Mouse (Mus musculus) erythroblast, embryonic 14.5 days (primary cell): ENCODE results near the gene Lgals8. TPM values are rescaled to one million over a fixed set of nuclear protein-coding genes. Genes with fewer than 3 reads are reported as not detected.

Experiments
- H3K27me3 ChIP-seq: 2 replicates; pipeline ENCODE4 v1.6.1; 2012; ENCODE audit warnings: inconsistent platforms; ENCODE audit not compliant: control insufficient read depth
- H3K36me3 ChIP-seq: 2 replicates; pipeline ENCODE4 v1.6.1; 2012; ENCODE audit warnings: mild to moderate bottlenecking, inconsistent platforms; ENCODE audit not compliant: control insufficient read depth
- H3K4me1 ChIP-seq: 2 replicates; pipeline ENCODE4 v1.6.1; 2012; ENCODE audit warnings: inconsistent platforms; ENCODE audit not compliant: control insufficient read depth
- H3K4me3 ChIP-seq: replicated peaks from 2 replicates; pipeline ENCODE3; 2012; ENCODE audit warnings: moderate library complexity, mild to moderate bottlenecking, inconsistent platforms
- H3K9me3 ChIP-seq: 2 replicates; pipeline ENCODE4 v1.6.1; 2012; ENCODE audit warnings: low read length, inconsistent platforms, mixed read lengths; ENCODE audit not compliant: control insufficient read depth
- GATA1 ChIP-seq: IDR thresholded peaks from 2 replicates; pipeline ENCODE4 v1.6.1; 2012; ENCODE audit warnings: low read length, inconsistent platforms, mixed read lengths
- TAL1 ChIP-seq: IDR thresholded peaks from 3 replicates; pipeline ENCODE4 v1.6.1; 2012; ENCODE audit warnings: low read length, inconsistent platforms, mixed read lengths
- polyA plus RNA-seq: library from polyadenylated mRNA; stranded (reverse); fragments of >175 nt; gene quantifications from 2 replicates; pipeline ENCODE4 v1.2.3, GENCODE M21; 2012

The Lgals8 gene
- polyA plus RNA-seq, 1 experiment = 0.15 TPM

DNA sequence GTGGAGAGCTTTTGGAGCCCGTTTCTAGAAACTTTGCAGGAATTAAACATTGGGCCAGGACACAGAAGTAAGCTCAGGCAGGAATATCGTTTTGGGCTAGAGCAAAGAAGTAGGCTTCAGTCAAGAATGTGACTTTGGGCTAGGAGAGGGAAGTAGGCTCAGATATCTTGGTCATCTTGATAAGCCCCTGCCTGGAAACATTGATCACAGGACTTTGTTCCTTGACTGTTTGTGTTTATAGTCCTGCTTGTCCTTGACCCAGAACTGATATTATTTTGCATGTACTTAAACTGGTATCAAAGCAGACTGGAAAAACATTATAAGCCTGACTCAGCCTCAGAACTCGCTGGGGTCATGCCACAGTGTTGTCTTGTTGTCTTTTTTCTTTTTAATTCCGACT, 2.1 kb downstream of the Lgals8 start:
- Histone ChIP-seq H3K9me3 (no peaks in the 10 kb centered on the region), H3K4me1 (peaks cover 23% of the 10 kb centered on the region), H3K36me3 (peaks cover 10% of the 10 kb centered on the region), H3K4me3 (no peak overlapping the region), H3K27me3 (no peaks in the 10 kb centered on the region)
- no peak for TF ChIP-seq TAL1
- TF ChIP-seq GATA1 = no peak

DNA sequence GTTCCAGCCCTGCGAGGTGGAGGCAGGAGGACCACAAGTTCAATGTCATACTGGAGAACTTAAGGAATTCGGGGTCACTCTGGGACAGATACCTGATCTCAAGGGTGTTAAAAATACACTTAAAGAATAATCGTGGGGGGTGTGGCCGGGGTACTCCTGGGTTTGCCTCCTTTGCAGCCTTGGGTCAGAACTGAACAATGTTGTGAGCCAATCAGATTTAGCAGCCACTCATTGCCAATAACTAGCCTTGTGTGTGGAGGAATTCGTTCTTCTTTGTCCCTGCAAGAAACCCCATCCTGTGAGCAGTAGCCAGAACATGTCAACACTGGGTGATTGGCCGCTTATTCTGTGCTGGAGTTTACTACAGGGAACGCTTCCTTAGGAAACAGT, 3.0 kb downstream of the Lgals8 start:
- H3K4me1 ChIP-seq = peaks cover 23% of the 10 kb centered on the region
- H3K27me3 ChIP-seq = no peaks in the 10 kb centered on the region
- H3K9me3 ChIP-seq = no peaks in the 10 kb centered on the region
- peaks cover 14% of the 10 kb centered on the region for H3K36me3 ChIP-seq
- TF ChIP-seq TAL1 (no peak), GATA1 (no peak)
- peak overlapping the region; percentile 82 for H3K4me3 ChIP-seq

DNA sequence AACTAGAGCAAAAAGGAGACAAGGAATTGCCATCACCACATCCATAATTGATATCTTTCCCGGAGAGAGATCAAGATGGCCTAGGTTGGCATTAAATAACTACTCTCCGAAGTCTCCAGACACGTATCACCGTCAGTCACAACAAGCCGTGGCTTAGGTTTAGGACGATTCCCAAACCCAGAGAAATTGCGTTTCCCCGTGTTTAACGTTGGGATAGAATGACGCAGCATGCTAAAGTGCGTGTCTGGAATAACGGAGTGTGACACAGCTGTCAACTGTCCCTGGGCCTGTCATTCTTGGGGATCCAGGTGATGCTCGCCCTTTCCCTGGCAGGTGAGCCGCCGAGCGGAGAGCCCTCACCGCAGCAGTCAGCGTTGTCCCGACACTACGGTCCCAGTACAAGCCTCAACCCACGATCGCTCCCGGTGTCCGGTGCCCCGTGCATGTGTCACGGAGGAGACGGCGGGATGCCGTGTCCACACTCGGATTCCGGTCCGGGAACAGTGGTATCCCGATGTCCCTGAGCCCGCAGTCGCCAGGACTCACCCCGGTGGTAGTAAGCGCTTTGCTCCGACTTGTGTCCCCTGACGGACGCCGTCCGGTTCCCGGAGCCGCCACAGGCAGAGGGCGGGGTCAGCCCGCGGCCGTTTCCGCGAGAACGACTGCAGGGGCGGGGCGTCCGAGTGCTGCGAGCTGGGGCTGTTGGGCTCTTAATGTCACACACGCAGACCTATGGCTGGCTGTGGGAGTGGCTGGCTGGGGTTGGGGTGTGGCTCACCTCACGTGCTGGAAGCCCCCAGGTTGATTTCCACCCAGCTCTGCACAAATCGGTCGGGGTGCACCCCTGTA, 3.6 kb downstream of the Lgals8 start:
- Histone ChIP-seq H3K27me3 (no peaks in the 10 kb centered on the region), H3K36me3 (peaks cover 20% of the 10 kb centered on the region), H3K9me3 (no peaks in the 10 kb centered on the region), H3K4me1 (peaks cover 23% of the 10 kb centered on the region), H3K4me3 (peak overlapping the region; percentile 82)
- TF ChIP-seq GATA1 (no peak), TAL1 (no peak)

DNA sequence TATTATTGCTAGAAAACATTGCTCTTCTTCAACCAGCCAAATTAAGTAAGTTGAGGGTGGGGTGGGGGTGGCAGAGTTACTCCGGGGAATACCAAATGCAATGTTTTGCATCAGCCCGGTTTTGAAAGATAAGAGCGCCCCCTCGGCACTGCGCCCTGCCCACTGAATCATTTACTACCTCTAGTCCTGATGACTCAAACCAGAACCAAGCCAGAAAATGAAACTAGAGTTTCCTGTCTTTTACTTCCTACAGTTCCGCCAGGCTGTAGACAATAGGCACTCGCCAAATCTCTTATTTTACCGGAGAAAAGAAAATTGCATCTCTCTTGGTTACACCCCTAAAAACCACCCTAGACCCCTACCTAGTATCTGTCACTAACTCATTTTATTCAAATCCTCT, 4.3 kb downstream of the Lgals8 start:
- TF ChIP-seq GATA1 (no peak), TAL1 (no peak)
- Histone ChIP-seq H3K27me3 (no peaks in the 10 kb centered on the region), H3K4me1 (peaks cover 23% of the 10 kb centered on the region), H3K9me3 (no peaks in the 10 kb centered on the region), H3K4me3 (peak overlapping the region; percentile 82), H3K36me3 (peaks cover 27% of the 10 kb centered on the region)

DNA sequence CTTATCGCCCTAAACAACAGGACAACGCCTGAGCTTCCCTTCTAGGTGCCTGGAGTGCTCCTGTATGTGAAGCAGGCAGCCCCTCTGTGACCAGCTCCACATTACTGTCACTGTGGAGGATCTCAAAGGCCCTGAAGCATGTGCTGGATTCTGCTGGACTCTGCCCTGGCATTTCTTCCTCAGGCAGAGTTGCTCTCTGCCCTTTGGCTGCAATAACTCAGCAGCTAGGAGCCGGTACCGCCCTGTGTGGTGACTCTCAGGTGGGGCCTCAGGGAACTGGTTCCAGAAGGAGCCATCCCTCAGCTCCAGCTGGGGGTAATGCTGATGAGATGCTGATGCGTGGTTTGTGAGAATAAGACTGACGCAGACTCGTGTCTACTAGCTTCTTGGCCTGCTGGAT, 8.0 kb downstream of the Lgals8 start:
- peaks cover 25% of the 10 kb centered on the region for H3K4me1 ChIP-seq
- H3K36me3 ChIP-seq = peaks cover 59% of the 10 kb centered on the region
- TF ChIP-seq TAL1 (no peak), GATA1 (no peak)
- H3K27me3 ChIP-seq = no peaks in the 10 kb centered on the region
- H3K9me3 ChIP-seq = no peaks in the 10 kb centered on the region
- no peak overlapping the region for H3K4me3 ChIP-seq

DNA sequence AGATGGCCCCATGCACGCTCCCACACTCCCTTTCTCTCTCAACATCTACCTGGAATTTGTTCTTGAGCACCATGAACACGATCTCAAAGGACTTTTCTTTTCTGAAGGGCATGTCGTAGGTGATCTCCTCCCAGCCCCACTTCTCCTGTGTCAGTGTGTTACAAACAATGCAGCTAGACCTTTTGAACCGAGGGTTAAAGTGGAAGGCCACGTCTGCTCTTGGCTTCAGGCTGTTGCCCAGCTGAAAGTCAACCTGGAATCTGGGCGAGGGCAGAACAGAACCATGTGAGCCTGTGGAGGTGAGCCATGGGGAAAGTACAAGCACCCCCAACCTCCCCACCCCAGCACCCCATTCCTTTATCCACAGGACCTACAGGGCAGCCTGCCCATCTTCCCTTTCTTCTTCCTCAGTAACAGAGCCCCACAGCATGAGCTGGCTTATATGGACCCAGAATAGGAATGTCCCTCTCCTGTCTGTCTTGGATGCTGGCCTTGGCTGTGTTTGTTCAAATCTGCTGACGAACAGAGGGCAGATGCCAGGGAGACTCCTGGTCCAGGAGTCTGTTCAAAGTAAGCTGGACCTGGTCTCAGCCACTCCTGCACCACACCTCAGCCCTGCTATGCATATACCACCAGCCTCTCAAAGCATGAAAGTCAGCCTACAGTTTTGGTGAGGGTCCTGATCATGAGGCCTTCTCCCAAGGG, 9.9 kb downstream of the Lgals8 start:
- peaks cover 12% of the 10 kb centered on the region for H3K4me1 ChIP-seq
- peaks cover 63% of the 10 kb centered on the region for H3K36me3 ChIP-seq
- H3K4me3 ChIP-seq = no peak overlapping the region
- no peak for TF ChIP-seq GATA1
- no peak for TF ChIP-seq TAL1
- H3K27me3 ChIP-seq = no peaks in the 10 kb centered on the region
- H3K9me3 ChIP-seq = no peaks in the 10 kb centered on the region

DNA sequence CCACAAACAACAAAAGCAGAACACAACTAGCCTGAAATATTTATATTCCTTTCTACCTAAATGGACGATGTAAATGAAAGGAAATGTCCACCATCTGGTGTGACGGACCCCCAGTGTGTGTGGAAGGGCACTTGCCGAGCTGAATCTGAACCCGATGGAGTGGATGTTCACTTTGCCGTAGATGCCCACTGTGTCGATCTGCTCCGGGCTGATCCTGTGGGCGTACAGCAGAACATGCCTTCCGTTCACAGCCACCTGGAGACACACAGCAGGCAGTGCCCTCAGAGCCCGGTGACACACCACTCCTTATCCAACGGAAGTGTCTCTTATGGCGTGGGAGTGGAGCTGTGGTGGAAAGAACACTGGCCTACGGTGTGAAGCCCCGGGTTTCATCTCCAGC, 11.6 kb downstream of the Lgals8 start:
- TF ChIP-seq TAL1 (no peak), GATA1 (no peak)
- peaks cover 9% of the 10 kb centered on the region for H3K4me1 ChIP-seq
- H3K4me3 ChIP-seq = no peak overlapping the region
- peaks cover 62% of the 10 kb centered on the region for H3K36me3 ChIP-seq
- no peaks in the 10 kb centered on the region for H3K27me3 ChIP-seq
- H3K9me3 ChIP-seq = no peaks in the 10 kb centered on the region

DNA sequence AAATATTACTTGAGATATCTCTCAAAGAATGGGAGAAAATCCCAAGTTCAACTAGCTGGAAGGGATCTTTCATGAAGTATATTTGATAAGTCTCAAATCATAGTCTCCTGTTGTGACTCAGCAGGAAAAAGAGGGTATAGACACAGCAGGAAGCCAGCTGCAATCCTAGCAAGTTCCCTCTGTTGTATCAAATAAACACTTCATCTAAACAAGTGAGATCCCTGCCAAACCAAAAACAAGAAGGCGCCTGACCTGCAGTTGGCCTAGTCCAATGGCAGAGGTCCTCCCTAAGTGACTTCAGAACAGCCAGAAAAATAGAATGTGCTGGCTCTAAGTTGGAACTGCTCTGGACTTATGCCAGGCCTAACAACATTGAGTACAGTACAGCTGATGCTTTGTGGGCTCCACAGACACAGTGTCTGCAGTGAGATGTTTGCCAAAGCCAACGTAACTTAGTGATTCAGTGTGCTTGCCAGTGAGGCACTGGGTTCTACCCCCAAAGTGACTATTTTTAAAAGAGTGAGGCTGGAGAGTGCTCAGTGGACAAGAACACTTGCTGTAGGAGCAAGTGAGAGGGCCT, 22.6 kb downstream of the Lgals8 start:
- TF ChIP-seq TAL1 (no peak), GATA1 (no peak)
- peaks cover 67% of the 10 kb centered on the region for H3K36me3 ChIP-seq

DNA sequence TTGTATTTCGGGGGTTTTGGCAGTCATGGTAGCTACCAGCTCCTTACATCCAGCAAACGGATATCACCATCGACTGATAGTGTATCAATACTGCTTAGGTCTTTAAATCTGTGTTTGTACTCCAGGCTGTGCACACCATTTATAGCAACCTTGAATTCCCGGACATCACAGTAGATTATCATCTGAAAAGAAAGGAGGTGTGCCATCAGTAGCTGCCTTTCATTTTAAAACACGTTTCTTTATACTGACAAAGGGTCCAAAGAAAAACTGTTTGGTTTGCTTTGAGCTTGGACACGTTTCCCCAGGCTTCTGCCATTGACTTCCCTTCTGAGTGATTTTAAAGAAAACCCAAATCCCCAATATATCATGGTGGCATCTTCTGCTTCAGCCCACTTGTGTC, 23.9 kb downstream of the Lgals8 start:
- TF ChIP-seq TAL1 = no peak
- no peak for TF ChIP-seq GATA1
- Histone ChIP-seq H3K9me3 (no peaks in the 10 kb centered on the region), H3K4me3 (no peak overlapping the region), H3K36me3 (peaks cover 67% of the 10 kb centered on the region), H3K4me1 (no peaks in the 10 kb centered on the region), H3K27me3 (no peaks in the 10 kb centered on the region)

More for the DNA sequence above, 22.6 kb downstream of the Lgals8 start:
- Histone ChIP-seq H3K9me3 (no peaks in the 10 kb centered on the region), H3K4me3 (no peak overlapping the region), H3K4me1 (no peaks in the 10 kb centered on the region), H3K27me3 (no peaks in the 10 kb centered on the region)
